Mouse (Mus musculus) right cerebral cortex, postnatal 14 days (tissue): ENCODE measurements at regions not wholly inside any gene's neighbourhood (a gene's known extent, or its start where the extent isn't known, plus 50 kb on each side); places are given as distances from the start of the nearest gene placed in this dataset.
"Not testable (repeated sequence)": the region's sequence is repeated elsewhere in the genome, so short reads cannot be mapped to it uniquely, and the experiment has no call there.

Experiments
- DNase-seq: peaks from one replicate; pipeline ENCODE4 v3.0.0; 2022

DNA sequence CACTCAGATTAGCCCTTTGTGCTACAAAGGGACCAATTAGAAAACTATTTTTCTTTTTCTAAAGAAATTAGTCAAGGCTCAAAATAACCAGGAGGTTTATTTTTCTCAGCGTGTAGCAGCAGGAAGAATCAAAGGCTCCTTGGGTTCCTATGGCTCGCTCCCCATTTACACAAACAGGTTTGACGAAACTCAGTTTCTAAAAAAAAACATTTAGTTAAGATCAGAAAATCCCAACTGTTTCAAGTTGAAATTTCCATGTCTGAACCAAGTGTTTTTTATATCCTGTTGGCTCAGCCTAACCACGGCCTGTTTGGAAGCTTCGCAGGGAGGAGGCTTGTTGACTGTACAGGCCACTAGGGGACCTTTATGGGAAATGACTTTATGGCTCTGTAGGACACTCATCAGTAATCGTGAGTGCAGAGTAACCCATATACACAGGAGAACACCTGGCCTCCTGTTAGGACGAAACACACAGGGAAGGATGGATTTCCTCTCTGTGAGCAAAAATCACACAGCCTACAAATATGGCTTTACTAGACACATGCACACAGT is 215.6 kb upstream of the Sesn3 start:
- no peak for DNase-seq

DNA sequence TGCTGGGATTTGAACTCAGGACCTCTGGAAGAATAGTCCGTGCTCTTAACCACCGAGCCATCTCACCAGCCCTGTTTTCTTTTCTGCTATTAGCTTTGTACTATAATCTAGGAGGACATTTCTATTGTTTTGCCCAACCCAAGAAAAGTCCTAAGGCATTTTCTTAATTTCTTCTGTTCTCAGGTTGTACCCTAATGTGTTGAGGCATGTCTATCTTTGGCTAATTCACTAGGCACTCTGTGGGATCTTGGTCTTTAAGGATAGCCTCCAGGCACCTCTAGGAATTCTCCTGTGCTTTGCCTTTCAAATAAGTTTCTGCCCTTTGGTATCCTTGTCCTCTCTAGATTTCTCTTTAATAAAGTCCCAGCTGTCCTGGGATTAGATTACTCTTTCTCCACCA is 214.6 kb upstream of the Sesn3 start:
- DNase-seq, result no peak

DNA sequence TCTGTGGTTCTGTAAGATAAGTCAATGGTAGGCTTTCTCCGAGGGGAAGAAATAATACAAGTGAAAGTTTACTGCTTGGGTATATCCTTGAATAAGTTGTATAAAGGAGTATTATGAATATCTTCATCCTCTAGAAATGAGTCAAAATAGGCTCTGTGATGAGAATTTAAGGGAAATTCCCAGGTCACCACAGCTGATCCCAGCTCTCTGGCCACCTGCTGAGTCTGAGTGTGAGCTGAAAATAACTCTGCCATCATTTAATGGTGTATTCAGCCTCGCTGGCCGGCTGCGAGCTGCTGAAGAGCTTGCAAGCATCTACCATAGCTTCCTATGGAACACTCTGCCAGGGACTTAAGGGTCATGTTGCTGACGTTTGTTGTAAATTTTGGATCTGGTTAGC is 213.5 kb upstream of the Sesn3 start:
- DNase-seq, result no peak

DNA sequence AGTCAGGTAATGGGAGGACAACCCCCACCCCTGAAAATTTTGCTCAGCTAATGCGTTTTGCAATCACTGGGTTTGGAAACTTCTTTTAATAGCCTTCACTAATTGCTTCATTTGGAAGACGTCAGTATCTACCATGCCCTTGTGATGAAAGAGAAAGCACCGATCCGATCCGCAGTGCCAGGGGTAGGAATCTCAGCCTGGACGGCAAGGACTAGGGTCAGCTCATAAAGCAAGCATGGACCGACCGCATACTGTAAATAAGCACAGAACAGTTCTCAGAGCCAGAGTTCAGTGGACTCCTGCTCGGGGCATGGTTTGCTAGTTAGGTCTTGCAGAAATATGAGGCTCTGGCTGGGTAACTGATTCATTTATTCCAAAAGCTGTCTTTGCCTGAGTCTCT is 213.0 kb upstream of the Sesn3 start:
- DNase-seq, result no peak

DNA sequence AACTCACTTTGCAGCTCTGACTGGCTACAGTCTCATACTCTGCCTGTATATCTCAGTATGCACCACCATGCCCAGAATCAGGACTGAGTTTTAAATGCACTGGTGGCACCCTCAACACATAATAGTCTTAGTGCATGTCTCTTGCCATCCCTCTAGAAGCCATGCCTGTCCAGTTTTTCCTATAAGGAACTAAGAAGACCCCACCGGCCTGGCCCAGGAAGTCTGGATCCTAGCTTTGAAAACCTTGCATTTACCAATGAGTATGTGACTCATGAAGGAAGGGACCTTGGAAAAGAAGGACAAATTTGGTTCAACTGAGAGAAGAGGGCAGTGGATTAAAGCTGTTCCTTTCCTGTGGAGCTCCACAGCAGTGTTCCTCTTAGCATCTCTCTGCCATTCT is 212.2 kb upstream of the Sesn3 start:
- DNase-seq, result no peak

DNA sequence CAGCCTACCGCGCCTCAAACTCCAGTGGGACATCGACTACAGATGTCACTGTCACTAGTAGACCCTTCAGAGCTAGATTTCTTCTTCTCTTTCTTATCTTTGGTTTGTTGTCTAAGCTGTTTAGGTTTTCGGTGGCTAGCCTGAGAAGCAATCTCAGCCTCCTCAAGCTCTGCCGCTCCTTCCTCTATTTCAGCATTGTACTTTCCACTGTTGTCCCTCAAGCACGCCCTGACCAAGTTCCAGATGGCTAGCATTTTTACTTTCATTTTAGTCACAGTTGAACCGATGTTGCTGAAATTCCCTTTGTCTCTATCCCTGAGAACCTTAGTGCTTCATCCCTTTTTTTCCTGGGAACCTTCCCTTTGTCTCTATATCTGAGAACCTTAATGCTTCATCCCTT is 208.1 kb upstream of the Sesn3 start:
- not testable (repeated sequence) for DNase-seq

DNA sequence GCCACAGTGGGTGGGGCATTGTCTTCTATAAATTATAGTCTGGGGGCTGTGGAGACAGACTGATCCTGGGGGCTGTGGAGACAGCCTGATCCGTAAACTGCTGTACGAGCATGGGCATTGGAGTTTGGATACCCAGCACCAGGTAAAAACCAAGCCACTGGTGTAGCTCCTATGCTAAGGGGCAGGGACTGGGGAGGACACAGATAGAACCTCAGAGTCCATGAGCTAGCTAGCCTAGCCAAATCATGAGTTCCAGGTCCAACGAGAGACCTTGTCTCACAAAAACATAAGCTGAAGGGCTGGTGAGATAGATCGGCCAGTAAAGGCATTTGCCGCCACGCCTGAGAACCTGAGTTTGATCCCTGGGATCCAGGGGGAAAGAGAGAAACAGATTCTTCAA is 205.8 kb upstream of the Sesn3 start:
- no peak for DNase-seq

DNA sequence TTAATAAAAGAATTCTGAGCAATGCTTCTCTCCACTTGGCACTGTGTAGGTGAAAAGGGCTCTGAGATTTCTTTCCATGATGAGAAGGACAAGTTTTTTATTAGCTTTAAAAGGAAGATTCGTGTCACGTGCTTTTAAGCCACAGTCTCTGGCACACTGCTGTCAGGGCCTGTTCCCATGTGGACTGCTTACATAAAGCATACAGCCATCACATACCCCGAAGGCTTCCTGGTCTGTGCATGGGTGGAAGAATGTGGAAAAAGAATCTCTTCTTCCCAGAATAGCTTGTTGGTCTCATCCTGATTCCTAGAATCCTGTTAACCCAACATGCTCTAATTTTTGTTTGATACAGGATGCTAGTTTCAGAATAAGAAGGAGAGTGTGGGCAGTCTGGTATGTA is 205.1 kb upstream of the Sesn3 start:
- no peak for DNase-seq

DNA sequence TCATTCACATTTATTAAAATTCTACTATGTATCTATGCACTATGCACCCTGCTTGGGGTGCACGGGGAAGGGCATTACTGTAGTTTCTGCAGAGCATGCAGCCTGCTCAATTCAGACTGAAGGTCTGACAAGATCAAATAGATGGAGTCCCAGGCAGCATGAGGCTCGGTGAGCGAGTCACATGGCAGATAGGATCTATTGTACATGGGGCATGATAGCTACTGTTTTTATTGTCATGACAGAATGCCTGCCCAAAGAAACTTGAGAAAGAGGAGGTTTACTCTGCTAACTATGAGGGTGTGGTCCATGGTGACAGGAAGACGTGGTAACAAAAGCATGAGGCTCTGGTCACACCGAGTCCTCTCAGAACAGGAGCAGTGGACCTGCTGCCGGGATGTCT is 203.1 kb upstream of the Sesn3 start:
- DNase-seq, result no peak

DNA sequence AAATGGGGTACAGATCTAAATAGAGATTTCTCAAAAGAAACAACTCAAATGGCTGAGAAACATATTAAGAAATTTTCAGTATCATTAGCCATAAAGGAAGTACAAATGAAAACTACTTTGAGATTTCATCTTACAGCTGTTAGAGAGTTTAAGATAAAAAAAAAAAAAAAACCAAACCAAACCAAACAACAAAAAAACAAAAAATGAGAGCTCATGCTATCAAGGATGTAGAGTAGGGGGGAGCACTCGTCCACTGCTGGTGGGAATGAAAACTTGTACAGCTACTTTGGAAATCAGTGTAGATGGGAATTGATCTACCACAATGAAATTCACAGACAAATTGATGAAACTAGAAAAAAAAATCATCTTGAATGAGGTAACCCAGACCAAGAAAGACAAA is 201.9 kb upstream of the Sesn3 start:
- no peak for DNase-seq

DNA sequence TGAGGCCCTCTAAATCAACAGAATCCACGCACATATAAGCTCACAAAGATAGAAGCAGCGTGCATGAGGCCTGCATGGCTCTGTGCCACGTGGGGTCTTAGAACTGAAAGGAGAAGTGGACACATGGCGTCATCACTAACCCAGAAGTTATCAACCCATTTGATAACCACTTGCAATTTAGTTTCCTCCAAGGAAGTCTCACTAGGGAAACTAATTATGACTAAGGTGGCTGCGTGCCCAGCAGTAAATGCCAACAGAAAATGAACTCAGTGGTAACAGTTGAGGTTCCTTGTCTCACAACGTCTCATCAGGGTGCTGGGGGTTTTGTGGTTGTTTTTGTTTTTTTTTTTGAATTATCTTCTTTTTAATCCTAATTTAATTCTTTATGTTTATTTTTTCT is 200.6 kb upstream of the Sesn3 start:
- DNase-seq, result no peak

DNA sequence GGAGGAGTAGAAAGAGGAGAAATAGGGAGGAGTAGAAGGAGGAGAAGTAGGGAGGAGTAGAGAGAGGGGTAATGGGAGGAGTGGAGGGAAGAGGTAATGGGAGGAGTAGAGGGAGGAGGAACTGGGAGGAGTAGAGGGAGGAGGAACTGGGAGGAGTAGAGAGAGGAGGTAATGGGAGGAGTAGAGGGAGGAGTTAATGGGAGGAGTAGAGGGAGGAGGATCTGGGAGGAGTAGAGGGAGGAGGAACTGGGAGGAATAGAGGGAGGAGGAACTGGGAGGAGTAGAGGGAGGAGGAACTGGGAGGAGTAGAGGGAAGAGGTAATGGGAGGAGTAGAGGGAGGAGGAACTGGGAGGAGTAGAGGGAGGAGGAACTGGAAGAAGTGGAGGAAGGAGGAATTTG is 200.0 kb upstream of the Sesn3 start:
- DNase-seq, result not testable (repeated sequence)

DNA sequence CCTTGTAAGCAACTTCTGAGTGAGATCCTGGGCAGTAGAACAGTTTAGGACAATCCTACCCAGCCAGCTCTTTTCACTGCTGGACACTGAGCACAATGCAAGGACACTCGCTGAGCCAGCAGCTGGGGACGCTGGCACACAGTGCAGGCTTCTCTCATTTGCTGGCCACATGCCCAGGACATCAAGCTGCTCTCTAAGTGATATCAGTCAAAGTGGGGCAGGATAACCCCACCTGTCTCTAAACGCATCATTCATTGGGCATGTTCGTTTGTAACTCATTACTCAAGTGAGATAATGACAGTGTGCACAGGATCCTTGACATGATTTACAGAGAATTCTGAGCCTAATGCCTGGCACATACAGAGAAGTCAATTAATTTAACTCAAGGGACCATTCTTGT is 199.4 kb upstream of the Sesn3 start:
- peak; percentile 52 for DNase-seq

DNA sequence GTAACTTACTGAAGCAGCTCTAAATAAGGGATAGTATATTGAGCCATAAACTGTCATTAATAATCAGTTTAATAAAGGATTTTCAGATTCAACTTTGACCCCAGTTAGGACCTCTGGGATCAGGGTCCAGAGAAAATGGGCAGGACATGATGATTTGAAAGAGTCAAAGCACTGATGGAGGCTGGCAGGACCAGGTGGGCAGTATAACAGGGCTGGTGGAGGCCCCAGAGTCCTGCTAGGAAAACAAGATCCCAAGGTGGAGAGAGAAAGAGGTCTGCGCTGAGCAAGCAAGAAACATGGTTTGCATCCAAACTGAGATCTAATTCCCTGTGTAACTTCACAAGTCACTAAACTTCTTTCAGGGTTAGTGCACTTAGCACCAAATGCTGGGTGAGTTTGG is 199.0 kb upstream of the Sesn3 start:
- no peak for DNase-seq

DNA sequence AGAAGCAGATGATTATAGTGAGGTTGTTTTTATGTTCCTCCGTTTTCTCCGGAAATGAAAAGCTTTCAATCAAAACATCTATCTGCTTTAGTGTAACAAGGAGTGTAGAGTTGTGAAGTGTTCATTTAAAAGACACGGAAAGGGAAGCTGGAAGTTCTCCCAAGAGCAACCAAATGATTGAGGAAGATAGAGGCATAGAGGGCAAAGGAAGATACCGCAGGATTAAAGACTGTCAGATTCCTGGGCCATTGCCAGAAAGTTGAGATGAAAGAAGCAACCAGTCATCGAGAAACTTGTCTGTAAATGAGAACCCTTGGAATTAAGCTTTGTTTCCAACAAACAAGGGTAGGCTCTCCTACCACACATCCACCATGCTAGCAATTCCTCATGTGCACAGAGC is 198.1 kb upstream of the Sesn3 start:
- DNase-seq, result no peak

DNA sequence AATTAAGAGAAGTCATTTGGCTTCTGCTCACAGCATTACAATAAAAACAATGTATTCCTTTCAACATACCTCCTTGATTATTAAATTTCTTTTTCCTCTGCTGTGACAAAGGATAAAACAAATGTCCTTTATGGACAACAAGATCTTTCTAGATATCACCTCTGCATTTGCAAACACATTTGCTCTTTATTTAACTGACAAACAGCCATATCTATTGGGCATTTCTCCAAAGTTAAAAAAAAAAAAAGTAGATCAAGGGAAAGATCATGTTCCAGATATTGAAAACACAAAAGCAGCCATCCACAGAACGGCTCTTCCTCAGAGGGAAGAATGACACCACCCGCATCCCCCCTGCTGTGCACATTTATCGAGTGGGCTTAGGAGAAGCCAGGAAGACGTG is 193.7 kb upstream of the Sesn3 start:
- DNase-seq, result no peak

DNA sequence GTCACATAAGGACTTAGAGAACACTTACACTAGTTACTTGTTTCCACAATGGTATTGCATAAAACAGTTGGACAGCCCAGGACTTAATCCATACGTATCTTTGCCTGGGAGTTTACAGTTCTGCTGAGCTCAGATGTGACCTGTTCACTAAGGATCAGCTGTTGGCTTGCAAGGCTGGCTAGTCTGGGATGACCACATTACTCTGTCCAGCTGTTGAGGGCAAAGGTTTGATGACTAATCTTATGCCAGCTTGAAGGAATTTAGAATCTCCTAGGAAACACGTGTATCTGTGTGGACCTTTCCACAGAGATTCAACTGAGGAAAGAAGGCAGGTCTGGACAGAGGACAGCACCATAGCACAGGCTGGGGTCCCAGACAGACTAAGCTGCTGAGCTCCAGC is 188.7 kb upstream of the Sesn3 start:
- no peak for DNase-seq

DNA sequence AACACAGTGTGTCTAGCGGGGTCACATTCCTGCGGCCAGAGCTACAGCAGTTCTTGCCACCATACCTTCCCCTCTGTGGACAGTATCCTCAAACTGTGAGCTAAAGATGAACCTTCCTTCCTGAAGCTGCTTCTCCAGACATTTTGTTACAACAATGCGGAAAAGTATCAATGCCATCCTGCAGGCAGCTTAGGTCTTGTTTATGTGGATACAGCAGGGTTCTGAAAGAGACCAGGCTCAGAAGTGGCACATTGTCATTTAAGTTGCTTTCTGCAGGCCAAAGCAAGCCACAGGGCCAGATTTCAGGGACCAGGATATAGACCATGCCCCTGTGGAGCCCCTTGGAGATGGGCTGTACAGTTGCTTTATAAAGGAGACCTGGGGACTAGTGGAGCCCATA is 188.3 kb upstream of the Sesn3 start:
- DNase-seq, result no peak

DNA sequence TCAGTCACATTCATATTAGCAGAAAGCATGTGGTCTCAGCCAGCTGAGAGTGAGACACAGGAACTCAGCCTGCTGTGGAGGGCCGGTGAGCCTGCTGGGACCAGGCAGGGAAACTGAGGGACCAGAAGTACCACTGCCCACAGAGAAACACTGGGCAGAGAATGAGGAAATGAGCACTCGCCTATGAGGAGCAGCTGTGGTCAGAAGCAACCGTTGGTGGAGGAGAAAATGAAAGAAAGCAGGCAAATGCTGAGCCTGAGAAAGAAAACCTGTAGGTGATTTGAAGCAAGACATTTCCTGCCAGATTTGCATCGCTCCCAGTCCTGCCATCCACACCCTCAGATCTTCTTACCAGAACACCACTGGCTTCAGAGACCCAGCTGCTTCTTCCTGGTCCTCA is 187.0 kb upstream of the Sesn3 start:
- DNase-seq, result no peak

DNA sequence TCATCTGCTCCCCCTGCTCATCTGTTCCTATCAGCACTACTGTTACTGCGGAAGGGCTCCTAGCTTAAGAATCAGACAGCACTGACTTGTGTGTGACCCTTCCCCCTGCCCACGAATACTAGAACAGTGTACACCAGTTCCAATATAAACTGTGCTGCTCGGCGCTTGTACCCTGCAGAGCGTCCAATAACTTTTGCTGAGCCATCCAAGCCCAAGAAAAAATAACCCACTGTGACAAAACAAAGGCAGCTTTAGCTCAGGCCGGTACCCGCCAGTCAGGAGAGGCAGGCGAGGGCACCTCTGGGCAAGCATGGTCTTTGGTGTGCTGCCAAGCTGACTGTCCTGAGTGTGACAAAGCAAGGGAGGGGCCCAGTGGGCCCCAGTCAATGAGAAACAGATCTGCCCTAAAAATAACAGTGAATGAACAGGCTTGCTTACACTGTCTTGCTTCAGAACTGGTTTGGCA is 185.0 kb upstream of the Sesn3 start:
- DNase-seq, result peak; percentile 26

DNA sequence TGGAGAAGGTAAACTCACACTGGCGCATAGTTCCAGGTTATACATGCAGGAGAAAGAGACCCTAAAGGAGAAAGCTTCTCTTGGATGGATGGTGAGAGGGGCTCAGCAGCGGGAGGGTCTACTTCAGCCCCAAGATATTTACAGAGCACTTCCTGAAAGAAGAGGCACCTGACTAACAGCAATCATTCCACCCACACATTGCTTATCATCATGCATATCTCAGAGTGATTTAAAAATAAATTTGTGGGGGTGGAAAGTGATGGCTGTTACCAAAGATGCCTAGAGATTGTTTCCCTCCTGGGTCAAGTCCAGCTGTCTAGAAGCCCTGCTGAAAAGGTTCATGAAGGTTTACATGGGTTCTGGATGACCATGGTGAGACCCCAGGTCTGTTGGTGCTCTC is 184.4 kb upstream of the Sesn3 start:
- no peak for DNase-seq

DNA sequence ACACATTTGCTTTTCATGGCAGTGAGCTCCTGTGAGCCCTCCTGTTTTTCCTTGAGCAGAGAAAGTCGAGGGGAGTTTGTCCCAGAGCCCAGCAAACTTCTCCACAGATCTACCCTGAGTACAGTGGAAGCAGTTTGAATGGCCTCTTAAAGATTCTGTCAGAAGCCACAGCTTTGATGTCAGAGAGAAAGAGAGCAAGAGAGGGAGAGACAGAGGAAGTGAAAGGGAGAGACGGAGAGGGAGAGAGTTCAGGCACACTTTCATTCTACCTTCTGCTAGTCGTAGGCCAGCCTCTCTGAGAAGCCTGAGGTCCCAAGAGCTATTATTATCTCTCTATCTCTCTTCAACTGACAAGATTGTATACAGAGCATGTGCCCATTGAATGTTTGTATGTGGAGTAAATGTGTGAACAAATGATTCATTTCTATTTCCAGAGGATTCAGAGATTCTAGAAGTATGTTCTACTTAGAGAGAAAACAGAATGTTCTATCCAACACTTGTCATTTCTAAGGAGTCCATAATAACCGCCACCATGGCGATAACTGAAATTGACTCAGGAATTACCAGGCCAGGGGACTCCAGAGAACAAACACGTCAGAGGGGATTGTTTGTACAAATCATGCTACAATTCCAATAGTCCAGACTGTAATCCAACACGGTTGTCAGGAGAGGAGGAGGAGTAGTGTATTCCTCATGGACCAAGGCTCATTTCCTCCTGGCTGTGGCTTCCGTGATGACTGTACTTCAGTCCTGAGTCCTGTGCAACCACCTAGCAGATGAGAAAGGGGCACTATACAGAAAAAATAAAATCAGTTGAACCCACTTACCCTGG is 183.6 kb upstream of the Sesn3 start:
- no peak for DNase-seq

DNA sequence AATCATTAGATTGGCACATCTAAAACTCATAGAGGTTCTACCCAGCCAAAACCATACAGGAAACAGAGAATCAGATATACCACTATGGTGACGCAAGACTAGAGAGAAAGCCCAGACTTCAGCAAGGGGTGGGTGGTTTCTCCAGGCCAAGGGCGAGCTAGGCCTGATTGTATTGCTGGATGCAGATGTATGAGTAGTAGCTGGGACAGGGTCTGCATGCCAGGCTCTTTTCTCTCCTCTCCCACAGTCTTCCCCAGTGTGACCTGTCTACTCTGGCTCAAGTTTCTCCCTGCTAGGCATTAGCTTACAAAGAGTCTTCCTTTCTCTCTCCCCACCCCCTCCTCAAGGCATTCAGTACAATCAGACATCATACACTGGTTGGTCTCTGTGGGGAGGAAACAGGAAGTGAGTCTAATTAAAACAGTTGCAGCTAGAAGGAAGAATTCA is 181.8 kb upstream of the Sesn3 start:
- no peak for DNase-seq

DNA sequence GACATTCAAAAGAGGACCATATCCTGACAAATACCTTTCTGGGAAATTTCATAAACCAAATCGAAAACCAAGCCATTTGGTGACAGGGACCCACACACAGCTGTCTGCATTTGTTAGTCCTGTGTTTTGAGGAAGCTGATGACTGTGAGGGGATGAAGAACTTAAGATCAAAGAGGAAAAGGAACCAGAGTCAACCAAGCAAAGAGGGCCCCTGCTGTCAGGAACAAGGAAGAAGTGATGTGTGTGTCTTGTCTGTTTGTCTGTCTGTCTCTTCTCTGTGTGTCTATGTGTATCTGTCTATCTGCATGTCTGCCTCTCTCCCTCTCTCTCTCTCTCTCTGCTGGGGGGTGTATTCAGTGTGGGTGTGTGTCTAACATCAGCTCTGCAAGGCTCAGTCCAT is 171.3 kb upstream of the Sesn3 start:
- no peak for DNase-seq

DNA sequence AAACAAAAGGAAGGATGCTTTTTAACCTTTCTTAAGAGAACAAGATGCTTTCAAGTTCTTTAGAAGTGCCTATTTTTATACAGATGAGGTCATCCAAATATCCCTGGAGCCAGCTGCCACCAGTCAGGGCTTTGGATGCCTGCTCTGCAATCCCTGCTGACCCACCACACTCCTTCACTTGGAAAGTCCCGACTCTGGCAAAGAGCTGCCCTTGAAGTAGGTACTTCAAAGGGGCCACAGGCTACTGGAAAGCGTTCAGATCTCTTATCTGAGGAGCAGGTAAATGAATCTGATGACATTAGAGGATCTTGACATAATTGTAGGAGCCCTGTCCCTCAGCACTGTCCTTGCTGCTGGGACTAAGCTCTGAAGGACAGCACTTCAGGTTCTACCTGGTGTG is 169.9 kb upstream of the Sesn3 start:
- DNase-seq, result no peak
